Mouse (Mus musculus) limb, embryonic 10.5 days (tissue): ENCODE measurements around the gene Eng. TPM values are rescaled to one million over a fixed set of nuclear protein-coding genes. Genes with fewer than 3 reads are reported as not detected.

Experiments
- DNase-seq: peaks from one replicate; pipeline ENCODE4 v3.0.0-alpha.2; 2017; ENCODE audit warnings: low spot score
- H3K27ac ChIP-seq: fragments of 300-500 bp; sonication (generic); 2 replicates; pipeline ENCODE4 v1.5.1; 2016; ENCODE audit warnings: mild to moderate bottlenecking
- H3K27me3 ChIP-seq: fragments of 300-500 bp; sonication (generic); 2 replicates; pipeline ENCODE4 v1.6.1; 2016; ENCODE audit warnings: low read depth, mild to moderate bottlenecking; ENCODE audit not compliant: poor library complexity, severe bottlenecking
- H3K36me3 ChIP-seq: fragments of 300-500 bp; sonication (generic); 2 replicates; pipeline ENCODE4 v1.6.1; 2016; ENCODE audit warnings: mild to moderate bottlenecking, moderate library complexity
- H3K4me1 ChIP-seq: fragments of 300-500 bp; sonication (generic); 2 replicates; pipeline ENCODE4 v1.6.1; 2016
- H3K4me3 ChIP-seq: fragments of 300-500 bp; sonication (generic); 2 replicates; pipeline ENCODE4 v1.5.1; 2016; ENCODE audit warnings: mild to moderate bottlenecking, moderate library complexity
- H3K9me3 ChIP-seq: fragments of 300-500 bp; sonication (generic); replicated peaks from 2 replicates; pipeline ENCODE4 v1.6.1; 2016; ENCODE audit warnings: mild to moderate bottlenecking
- WGBS: fragments of 180-500 bp; shearing (Covaris S2); methylation state at CpG from one replicate; pipeline ENCODE4 v1.1.7; 2016; 5-methylcytosine and 5-hydroxymethylcytosine counted together
- polyA plus RNA-seq: library from polyadenylated mRNA; unstranded; fragments of >200 nt; fragmentation: Nextera tagmentation; extraction: Ambion mirVana; gene quantifications from 2 replicates; pipeline ENCODE4 v1.2.1, GENCODE M21; 2016

Eng gene
- polyA plus RNA-seq, 1 experiment from 2014 or later = 27.9 TPM

- peak overlapping the region; percentile 90 for H3K27ac ChIP-seq
- under 1% methylated on average over 51 of the region's 51 CpGs for WGBS
These were observed 47.5 kb downstream of the Eng start for GRCm38 (mm10) chr2:32693823-32694411.

DNA sequence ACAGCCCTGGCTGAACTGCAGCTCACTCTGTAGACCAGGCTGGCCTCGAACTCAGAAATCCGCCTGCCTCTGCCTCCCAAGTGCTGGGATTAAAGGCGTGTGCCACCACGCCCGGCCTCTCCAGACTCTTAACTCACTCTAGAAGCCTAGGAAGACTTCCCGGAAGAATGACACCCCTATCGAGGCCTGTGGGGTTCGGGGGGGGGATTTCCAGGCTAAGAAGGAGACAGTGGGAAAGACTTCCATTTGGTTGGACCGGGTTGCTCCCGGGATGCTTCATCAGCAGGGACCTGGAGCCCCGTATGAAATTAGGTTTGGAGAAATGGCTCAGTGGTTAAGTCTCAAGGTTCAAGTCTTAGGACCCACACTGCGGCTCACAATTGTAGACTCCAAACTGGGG is 48.3 kb downstream of the Eng start:
- H3K27ac ChIP-seq = peak overlapping the region; percentile 90
- 90% methylated on average over 12 of the region's 12 CpGs for WGBS
- peaks cover 19% of the 10 kb centered on the region for H3K36me3 ChIP-seq
- no peaks in the 10 kb centered on the region for H3K9me3 ChIP-seq
- peaks cover 30% of the 10 kb centered on the region for H3K4me1 ChIP-seq
- H3K4me3 ChIP-seq = peak overlapping the region; percentile 92
- DNase-seq = no peak
- no peaks in the 10 kb centered on the region for H3K27me3 ChIP-seq

More at GRCm38 (mm10) chr2:32693823-32694411, 47.5 kb downstream of the Eng start:
- Histone ChIP-seq H3K4me3 (peak overlapping the region; percentile 92), H3K36me3 (peaks cover 19% of the 10 kb centered on the region), H3K9me3 (no peaks in the 10 kb centered on the region), H3K27me3 (no peaks in the 10 kb centered on the region), H3K4me1 (peaks cover 31% of the 10 kb centered on the region)
- DNase-seq = peak; percentile 96

DNA sequence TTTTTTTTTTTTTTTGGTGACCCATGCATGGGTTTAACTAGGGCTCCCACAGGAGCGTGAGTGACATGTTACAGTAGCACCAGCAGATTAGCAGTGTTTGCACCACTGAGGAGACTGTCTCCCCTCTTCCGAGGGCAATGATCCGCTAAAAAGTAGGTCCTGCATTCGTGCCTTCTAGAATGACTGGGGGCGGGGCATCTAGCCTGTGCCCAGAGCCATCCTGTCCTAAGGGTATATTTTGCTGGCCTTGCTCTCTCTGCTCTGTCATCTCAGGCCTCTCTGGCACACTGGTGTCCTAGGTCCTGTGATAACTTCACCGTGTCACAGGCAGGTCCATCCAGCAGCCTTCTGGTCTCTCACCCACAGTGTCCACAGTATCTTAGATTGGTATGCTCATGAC is 53.3 kb downstream of the Eng start:
- H3K4me1 ChIP-seq = 0 out of 2 replicates have a peak, but pooled peaks cover 9% of the 10 kb centered on the region
- 84% methylated on average over 6 of the region's 6 CpGs for WGBS
- H3K27ac ChIP-seq = no peak overlapping the region

GRCm38 (mm10) chr2:32700966-32701743 is 54.8 kb downstream of the Eng start:
- 88% methylated on average over 14 of the region's 14 CpGs for WGBS
- H3K27ac ChIP-seq = no peak overlapping the region
- peaks cover 51% of the 10 kb centered on the region for H3K36me3 ChIP-seq
- no peaks in the 10 kb centered on the region for H3K27me3 ChIP-seq
- no peak for DNase-seq
- 0 out of 2 replicates have a peak, but pooled peaks cover 9% of the 10 kb centered on the region for H3K4me1 ChIP-seq
- H3K9me3 ChIP-seq = no peaks in the 10 kb centered on the region
- no peak overlapping the region for H3K4me3 ChIP-seq

More for the DNA sequence above, 53.3 kb downstream of the Eng start:
- H3K27me3 ChIP-seq = no peaks in the 10 kb centered on the region
- no peak for DNase-seq
- H3K36me3 ChIP-seq = peaks cover 36% of the 10 kb centered on the region
- no peak overlapping the region for H3K4me3 ChIP-seq
- H3K9me3 ChIP-seq = no peaks in the 10 kb centered on the region

- no peak overlapping the region for H3K27ac ChIP-seq
- H3K27me3 ChIP-seq = no peaks in the 10 kb centered on the region
- DNase-seq = no peak
- no peak overlapping the region for H3K4me3 ChIP-seq
- no peaks in the 10 kb centered on the region for H3K9me3 ChIP-seq
- peaks cover 70% of the 10 kb centered on the region for H3K36me3 ChIP-seq
- 0 out of 2 replicates have a peak, but pooled peaks cover 9% of the 10 kb centered on the region for H3K4me1 ChIP-seq
- WGBS = 97% methylated on average over 8 of the region's 8 CpGs
These were observed 56.7 kb downstream of the Eng start for GRCm38 (mm10) chr2:32703046-32703445.

DNA sequence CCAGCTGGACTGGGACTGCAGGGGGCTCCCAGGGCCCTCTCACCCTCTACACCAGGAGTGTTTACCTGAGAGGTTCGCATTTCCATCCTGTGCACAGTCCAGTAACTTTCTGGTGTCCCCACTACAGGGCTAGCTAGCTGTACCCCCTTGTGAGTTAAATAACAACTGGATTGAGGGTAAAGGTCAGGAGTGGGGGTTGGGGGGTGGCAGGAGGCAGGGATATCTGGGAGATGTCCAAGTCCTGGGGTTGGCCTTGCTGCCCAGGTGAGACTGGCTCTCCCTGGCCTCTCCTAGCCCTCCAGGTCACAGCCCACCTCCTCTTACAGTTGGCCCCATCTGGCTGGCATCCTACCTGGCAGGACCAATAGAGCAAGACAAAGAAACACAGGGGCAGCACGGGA is 57.6 kb downstream of the Eng start, which contains the start of gene Fpgs:
Gene Fpgs, minus strand, starts transcription at position 125 of the 401 bp plus-strand sequence.
- Histone ChIP-seq H3K27me3 (no peaks in the 10 kb centered on the region), H3K4me1 (0 out of 2 replicates have a peak, but pooled peaks cover 11% of the 10 kb centered on the region), H3K36me3 (peaks cover 80% of the 10 kb centered on the region), H3K4me3 (no peak within 1 kb of the TSS), H3K27ac (no peak within 1 kb of the TSS), H3K9me3 (no peaks in the 10 kb centered on the region)
- WGBS = 79% methylated on average over 2 of the region's 2 CpGs
- DNase-seq = no peak

DNA sequence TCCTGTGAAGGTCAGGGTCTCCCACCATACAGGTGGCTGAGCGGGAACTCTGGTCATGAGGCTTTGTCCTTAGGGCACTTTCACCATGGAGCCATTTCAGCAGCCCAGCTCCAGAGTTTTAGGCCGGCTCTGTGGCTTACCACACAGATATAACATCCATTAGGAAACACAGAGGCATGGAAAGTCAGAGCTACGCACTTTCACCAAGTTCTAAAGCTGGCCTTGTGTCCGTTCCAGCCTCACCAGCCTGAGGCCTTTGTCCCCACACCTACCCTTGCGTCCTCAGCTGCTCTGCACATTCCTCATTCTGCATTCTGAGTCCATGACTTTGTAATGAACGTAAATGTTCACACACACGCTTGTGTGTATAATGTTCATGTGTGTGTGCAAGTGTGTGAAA is 58.6 kb downstream of the Eng start:
- Histone ChIP-seq H3K27ac (no peak overlapping the region), H3K4me3 (no peak overlapping the region), H3K36me3 (peaks cover 90% of the 10 kb centered on the region), H3K27me3 (no peaks in the 10 kb centered on the region), H3K4me1 (0 out of 2 replicates have a peak, but pooled peaks cover 11% of the 10 kb centered on the region), H3K9me3 (no peaks in the 10 kb centered on the region)
- WGBS = 92% methylated on average over 7 of the region's 7 CpGs
- no peak for DNase-seq

DNA sequence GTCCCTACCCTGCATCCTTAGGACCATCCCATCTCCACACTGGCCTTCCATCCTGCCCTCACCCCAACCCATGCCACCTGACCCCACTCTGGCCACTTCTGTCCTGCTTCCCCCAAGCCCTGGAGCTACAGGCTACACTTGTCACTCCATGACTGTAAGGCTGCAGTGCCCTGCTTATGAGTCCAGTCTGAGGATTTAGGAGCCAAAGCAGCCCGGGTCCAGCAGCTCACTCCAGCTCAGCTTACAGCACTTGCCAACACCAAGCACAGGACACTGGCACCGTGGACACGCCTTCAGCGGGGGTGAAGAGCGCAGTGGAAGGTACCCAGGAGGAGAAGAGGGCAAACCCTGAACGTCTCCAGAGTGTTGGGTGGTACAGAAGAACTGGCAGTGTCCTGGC is 60.6 kb downstream of the Eng start:
- Histone ChIP-seq H3K27ac (no peak overlapping the region), H3K9me3 (no peaks in the 10 kb centered on the region), H3K36me3 (peaks cover 96% of the 10 kb centered on the region), H3K27me3 (no peaks in the 10 kb centered on the region), H3K4me1 (peaks cover 10% of the 10 kb centered on the region), H3K4me3 (no peak overlapping the region)
- no peak for DNase-seq
- 97% methylated on average over 6 of the region's 6 CpGs for WGBS

- no peak overlapping the region for H3K4me3 ChIP-seq
- H3K27me3 ChIP-seq = no peaks in the 10 kb centered on the region
- H3K36me3 ChIP-seq = peaks cover 80% of the 10 kb centered on the region
- peak; percentile 87 for DNase-seq
- H3K4me1 ChIP-seq = peaks cover 18% of the 10 kb centered on the region
- WGBS = 49% methylated on average over 3 of the region's 3 CpGs
- no peaks in the 10 kb centered on the region for H3K9me3 ChIP-seq
- no peak overlapping the region for H3K27ac ChIP-seq
These were observed 62.2 kb downstream of the Eng start for GRCm38 (mm10) chr2:32708643-32709042.

GRCm38 (mm10) chr2:32709521-32710137 is 63.2 kb downstream of the Eng start:
- Histone ChIP-seq H3K4me1 (peaks cover 28% of the 10 kb centered on the region), H3K27ac (no peak overlapping the region), H3K36me3 (peaks cover 70% of the 10 kb centered on the region), H3K27me3 (no peaks in the 10 kb centered on the region), H3K4me3 (no peak overlapping the region), H3K9me3 (no peaks in the 10 kb centered on the region)
- DNase-seq = no peak
- WGBS = 94% methylated on average over 20 of the region's 20 CpGs

DNA sequence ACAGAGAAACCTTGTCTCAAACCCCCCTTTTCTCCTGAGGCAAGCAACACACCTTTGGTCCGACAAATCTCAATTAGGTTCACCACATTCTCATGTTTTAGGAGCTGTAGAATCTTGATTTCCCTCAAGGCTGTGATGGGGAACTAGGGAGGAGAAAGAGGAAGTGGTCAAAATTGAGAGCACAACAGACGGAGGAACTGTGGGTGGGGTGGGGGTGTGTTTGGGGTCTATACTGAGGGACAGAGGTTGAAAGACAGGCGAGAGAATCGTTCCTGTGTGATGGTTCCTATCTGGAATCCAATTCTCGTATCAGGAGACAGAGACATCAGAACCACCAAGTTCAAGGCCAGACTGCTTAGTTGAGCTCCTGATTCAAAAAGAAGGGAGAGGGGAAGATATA is 64.0 kb downstream of the Eng start:
- 89% methylated on average over 5 of the region's 5 CpGs for WGBS
- Histone ChIP-seq H3K27ac (no peak overlapping the region), H3K9me3 (no peaks in the 10 kb centered on the region), H3K27me3 (no peaks in the 10 kb centered on the region), H3K4me1 (peaks cover 35% of the 10 kb centered on the region), H3K36me3 (peaks cover 62% of the 10 kb centered on the region), H3K4me3 (no peak overlapping the region)
- no peak for DNase-seq

- Histone ChIP-seq H3K4me1 (peaks cover 35% of the 10 kb centered on the region), H3K4me3 (peak overlapping the region; percentile 82), H3K36me3 (peaks cover 51% of the 10 kb centered on the region), H3K27ac (peak overlapping the region; percentile 96), H3K9me3 (no peaks in the 10 kb centered on the region), H3K27me3 (no peaks in the 10 kb centered on the region)
- no peak for DNase-seq
- WGBS = 31% methylated on average over 9 of the region's 9 CpGs
These were observed 65.1 kb downstream of the Eng start for GRCm38 (mm10) chr2:32711301-32712056.
